In the genomic region with DNA sequence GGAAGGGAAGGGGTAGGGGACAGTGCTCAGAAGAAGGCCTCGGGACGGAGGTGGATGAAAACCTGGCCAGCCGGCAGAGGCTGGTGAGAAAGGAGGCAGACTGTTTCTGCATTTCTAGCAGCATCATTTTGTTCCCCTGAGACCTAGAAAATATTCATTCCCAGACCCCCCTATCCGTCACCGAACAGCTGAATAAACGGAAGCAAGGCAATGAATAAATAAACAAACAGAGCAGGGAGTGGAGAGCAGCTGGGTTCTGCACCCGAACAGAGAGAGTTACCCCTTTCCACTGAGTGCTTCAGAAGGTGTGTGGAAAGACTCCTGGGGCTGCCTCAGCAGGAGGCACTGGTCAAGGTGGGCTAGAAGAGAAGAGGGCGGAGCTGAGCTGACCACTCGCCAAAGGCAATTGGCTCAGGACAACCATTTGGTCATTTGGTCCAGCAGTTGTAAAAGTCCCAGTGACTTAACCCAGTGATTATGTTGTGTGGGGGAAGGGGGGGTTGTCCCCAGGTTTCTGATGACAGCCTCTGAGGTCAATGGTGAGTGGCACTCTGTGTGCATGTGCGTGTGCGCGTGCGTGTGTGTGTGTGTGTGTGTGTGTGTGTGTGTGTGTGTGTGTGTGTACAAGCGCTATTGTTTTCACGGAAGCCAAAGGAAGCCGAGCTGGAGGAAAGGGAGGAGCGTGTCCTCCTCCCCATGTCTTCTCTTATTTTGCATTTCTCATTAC, we compare ENCODE assay signal across 17 mouse cellular contexts.
A peak's percentile ranks its signal among the peaks of the same experiment; 100 is the strongest.
DNase-seq lines count a peak whose midpoint lies in the region; ATAC-seq lines count a peak whose summit lies in the region.
"Had no signal": no experiment of that assay in that cellular context is flagged by ENCODE, and none has a peak within 500 bp of the region (broad histone marks: within the 10 kb centered on the region; RNA-seq: fewer than 3 reads in every experiment).

No protein-coding gene starts in this region.

- intact Hi-C loops in left cerebral cortex, postnatal 4 days (cut with DNase I): no loop called here

- 51% methylated on average over 17 of the region's 17 CpGs for WGBS in hindbrain, embryonic 12.5 days
- 47% methylated on average over 17 of the region's 17 CpGs for WGBS in hindbrain, embryonic 10.5 days
- WGBS in neural tube, embryonic 12.5 days: 51% methylated on average over 15 of the region's 17 CpGs
- WGBS in kidney, embryonic 16.5 days: 46% methylated on average over 17 of the region's 17 CpGs
- 54% methylated on average over 17 of the region's 17 CpGs for WGBS in midbrain, embryonic 16.5 days

- H3K27ac ChIP-seq in hindbrain, embryonic 12.5 days: peak overlapping the region; percentile 55
- H3K27ac ChIP-seq in hindbrain, embryonic 10.5 days: no peak overlapping the region
- H3K27ac ChIP-seq in neural tube, embryonic 12.5 days: no peak overlapping the region
- H3K27ac ChIP-seq in kidney, embryonic 16.5 days (ENCODE audit: low read length): no peak overlapping the region
- peak overlapping the region; percentile 55 for H3K27ac ChIP-seq in midbrain, embryonic 16.5 days (ENCODE audit: low read length)

- no peak for DNase-seq in hindbrain, embryonic 10.5 days (ENCODE audit: low spot score)
- no peak for DNase-seq in neural tube, embryonic 10.5 days (ENCODE audit: extremely low spot score, low spot score)
- no peak for DNase-seq in left cerebral cortex, postnatal 4 days
- DNase-seq in layer of hippocampus, postnatal 14 days (ENCODE audit: low spot score in 2 of 2): no peak
- DNase-seq: B cell, adult 2 months; cerebellum, adult 8-10 months; gastrocnemius, postnatal 14 days; layer of hippocampus, adult 9-11 months; liver had no signal

- H3K36me3 ChIP-seq in hindbrain, embryonic 12.5 days: no peaks in the 10 kb centered on the region
- H3K36me3 ChIP-seq in hindbrain, embryonic 10.5 days: no peaks in the 10 kb centered on the region
- H3K36me3 ChIP-seq in neural tube, embryonic 12.5 days: no peaks in the 10 kb centered on the region
- no peaks in the 10 kb centered on the region for H3K36me3 ChIP-seq in kidney, embryonic 16.5 days (ENCODE audit: insufficient read depth, low read length)
- H3K36me3 ChIP-seq in midbrain, embryonic 16.5 days (ENCODE audit: control insufficient read depth, insufficient read depth, low read length): no peaks in the 10 kb centered on the region

- ATAC-seq in hindbrain, embryonic 12.5 days (ENCODE audit: low FRiP score): peak; percentile 60
- 0 out of 2 replicates have a peak, but pooled peaks have one; percentile 25 for ATAC-seq in neural tube, embryonic 12.5 days (ENCODE audit: low FRiP score, low read depth)
- no peak for ATAC-seq in kidney, embryonic 16.5 days (ENCODE audit: low FRiP score, low TSS enrichment)
- ATAC-seq in midbrain, embryonic 16.5 days: no peak
- ATAC-seq: forebrain, embryonic 16.5 days; intestine, embryonic 16.5 days had no signal

- no peaks in the 10 kb centered on the region; the same call in 1 of the 2 replicates for H3K4me1 ChIP-seq in hindbrain, embryonic 12.5 days
- 0 out of 2 replicates have a peak, but pooled peaks cover 8% of the 10 kb centered on the region for H3K4me1 ChIP-seq in hindbrain, embryonic 10.5 days (replicated peaks)
- peaks cover 5% of the 10 kb centered on the region; the same call in 1 of the 2 replicates for H3K4me1 ChIP-seq in neural tube, embryonic 12.5 days
- H3K4me1 ChIP-seq in kidney, embryonic 16.5 days (ENCODE audit: insufficient read depth, low read length): peaks cover 8% of the 10 kb centered on the region; the same call in 1 of the 2 replicates
- H3K4me1 ChIP-seq in midbrain, embryonic 16.5 days (ENCODE audit: control insufficient read depth, insufficient read depth, low read length): peaks cover 7% of the 10 kb centered on the region; the same call in 1 of the 2 replicates

- H3K9me3 ChIP-seq in hindbrain, embryonic 12.5 days (replicated peaks): no peaks in the 10 kb centered on the region
- no peaks in the 10 kb centered on the region for H3K9me3 ChIP-seq in hindbrain, embryonic 10.5 days
- H3K9me3 ChIP-seq in neural tube, embryonic 12.5 days: no peaks in the 10 kb centered on the region
- H3K9me3 ChIP-seq in kidney, embryonic 16.5 days (ENCODE audit: low read length): no peaks in the 10 kb centered on the region
- no peaks in the 10 kb centered on the region for H3K9me3 ChIP-seq in midbrain, embryonic 16.5 days (replicated peaks; ENCODE audit: control insufficient read depth, low read length, poor library complexity, severe bottlenecking)

- H3K27me3 ChIP-seq in hindbrain, embryonic 12.5 days: peaks cover 11% of the 10 kb centered on the region; the same call in 1 of the 2 replicates
- H3K27me3 ChIP-seq in hindbrain, embryonic 10.5 days (ENCODE audit: insufficient read depth, poor library complexity, severe bottlenecking): peaks cover 72% of the 10 kb centered on the region
- H3K27me3 ChIP-seq in neural tube, embryonic 12.5 days (replicated peaks): no peaks in the 10 kb centered on the region
- H3K27me3 ChIP-seq in kidney, embryonic 16.5 days (ENCODE audit: insufficient read depth, low read length): peaks cover 13% of the 10 kb centered on the region; the same call in 1 of the 2 replicates
- no peaks in the 10 kb centered on the region for H3K27me3 ChIP-seq in midbrain, embryonic 16.5 days (ENCODE audit: control insufficient read depth, insufficient read depth, low read depth, low read length)

- H3K9ac ChIP-seq in hindbrain, embryonic 12.5 days: 0 out of 2 replicates have a peak overlapping the region, but pooled peaks have one; percentile 2
- H3K9ac ChIP-seq in neural tube, embryonic 12.5 days: no peak overlapping the region
- no peak overlapping the region for H3K9ac ChIP-seq in kidney, embryonic 16.5 days (replicated peaks; ENCODE audit: low read length)
- H3K9ac ChIP-seq in midbrain, embryonic 16.5 days (ENCODE audit: low read depth, low read length): no peak overlapping the region

- no peak overlapping the region for H3K4me3 ChIP-seq in hindbrain, embryonic 12.5 days
- H3K4me3 ChIP-seq in hindbrain, embryonic 10.5 days: no peak overlapping the region
- no peak overlapping the region for H3K4me3 ChIP-seq in neural tube, embryonic 12.5 days
- H3K4me3 ChIP-seq in kidney, embryonic 16.5 days (ENCODE audit: low read length): no peak overlapping the region
- no peak overlapping the region for H3K4me3 ChIP-seq in midbrain, embryonic 16.5 days (ENCODE audit: low read depth, low read length)
- H3K4me3 ChIP-seq: erythroblast, embryonic 14.5 days had no signal

- no peak overlapping the region for H3K4me2 ChIP-seq in hindbrain, embryonic 12.5 days (replicated peaks)
- H3K4me2 ChIP-seq in neural tube, embryonic 12.5 days (replicated peaks): peak overlapping the region; percentile 14; the same call in 1 of the 2 replicates
- H3K4me2 ChIP-seq in kidney, embryonic 16.5 days (replicated peaks; ENCODE audit: low read depth, low read length): peak overlapping the region; percentile 9; the same call in 1 of the 2 replicates
- H3K4me2 ChIP-seq in midbrain, embryonic 16.5 days (ENCODE audit: low read length): no peak overlapping the region
- H3K4me2 ChIP-seq: heart, embryonic 11.5 days had no signal

Comparison
In these comparisons a context has a peak if more than half of its experiments do, and no peak if none do; other contexts are left out.
1. H3K27ac ChIP-seq: peak in hindbrain, embryonic 12.5 days (single experiment) and midbrain, embryonic 16.5 days (single experiment); none in hindbrain, embryonic 10.5 days (single experiment), neural tube, embryonic 12.5 days (single experiment) and kidney, embryonic 16.5 days (single experiment).
2. ATAC-seq: peak in hindbrain, embryonic 12.5 days (single experiment) and neural tube, embryonic 12.5 days (single experiment); none in kidney, embryonic 16.5 days (single experiment) and midbrain, embryonic 16.5 days (single experiment).
3. H3K4me2 ChIP-seq: peak in neural tube, embryonic 12.5 days (single experiment) and kidney, embryonic 16.5 days (single experiment); none in hindbrain, embryonic 12.5 days (single experiment) and midbrain, embryonic 16.5 days (single experiment).